Mouse (Mus musculus) adrenal gland, adult 2 months (tissue): ENCODE measurements around the gene Aff3. TPM values are rescaled to one million over a fixed set of nuclear protein-coding genes. Genes with fewer than 3 reads are reported as not detected.

Experiments used
- DNase-seq: peaks from one replicate; pipeline ENCODE4 v3.0.0; 2021
- polyA plus RNA-seq: library from polyadenylated mRNA; depleted of rRNA; stranded (reverse); fragments of >200 nt; gene quantifications from 2 replicates; pipeline ENCODE4 v1.2.3, GENCODE M21; 2012
- total RNA-seq, 2 experiments: library from RNA; stranded (reverse); gene quantifications; 2 replicates each; pipeline ENCODE4 v1.2.3; 2021

Gene Aff3
- total and polyA plus RNA-seq, 3 experiments, result 2.9 to 3.5 (median 3.0) TPM

DNA sequence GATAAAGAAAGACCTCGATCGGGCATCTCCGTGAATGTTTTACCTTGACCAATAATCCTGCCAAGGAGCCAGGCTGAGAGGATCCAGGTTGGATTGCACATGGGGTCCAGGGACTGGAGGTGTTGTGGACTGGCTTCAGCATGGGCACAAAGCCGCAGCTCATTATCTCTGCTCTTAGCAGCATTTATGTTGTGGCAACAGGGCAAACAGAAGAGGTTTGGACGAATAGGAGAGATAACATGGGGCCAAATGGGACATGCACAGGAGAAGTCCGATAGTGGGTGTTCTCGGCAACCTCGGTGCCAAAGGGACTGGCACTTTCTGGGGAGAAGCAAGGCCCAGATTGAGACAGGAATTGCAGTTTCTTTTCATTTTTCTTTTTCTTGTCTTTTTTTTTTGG, 342.9 kb downstream of the Aff3 start:
- DNase-seq, result no peak

DNA sequence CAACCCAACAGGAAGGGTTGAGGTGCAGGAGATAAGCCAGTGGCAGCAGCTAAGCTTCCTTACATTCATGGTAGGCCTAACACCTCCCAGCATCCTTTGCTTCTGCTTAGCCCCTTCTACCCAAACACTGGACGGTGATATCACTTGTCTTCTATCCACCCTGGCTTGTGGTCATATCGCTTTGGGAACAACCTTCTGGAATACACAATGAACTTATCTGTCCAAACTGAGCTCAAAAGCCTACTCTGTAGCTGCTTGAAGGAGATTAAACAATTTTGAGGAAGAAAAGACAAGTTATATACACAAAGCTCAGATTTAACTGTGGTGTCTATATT, 343.8 kb downstream of the Aff3 start:
- DNase-seq, result no peak

DNA sequence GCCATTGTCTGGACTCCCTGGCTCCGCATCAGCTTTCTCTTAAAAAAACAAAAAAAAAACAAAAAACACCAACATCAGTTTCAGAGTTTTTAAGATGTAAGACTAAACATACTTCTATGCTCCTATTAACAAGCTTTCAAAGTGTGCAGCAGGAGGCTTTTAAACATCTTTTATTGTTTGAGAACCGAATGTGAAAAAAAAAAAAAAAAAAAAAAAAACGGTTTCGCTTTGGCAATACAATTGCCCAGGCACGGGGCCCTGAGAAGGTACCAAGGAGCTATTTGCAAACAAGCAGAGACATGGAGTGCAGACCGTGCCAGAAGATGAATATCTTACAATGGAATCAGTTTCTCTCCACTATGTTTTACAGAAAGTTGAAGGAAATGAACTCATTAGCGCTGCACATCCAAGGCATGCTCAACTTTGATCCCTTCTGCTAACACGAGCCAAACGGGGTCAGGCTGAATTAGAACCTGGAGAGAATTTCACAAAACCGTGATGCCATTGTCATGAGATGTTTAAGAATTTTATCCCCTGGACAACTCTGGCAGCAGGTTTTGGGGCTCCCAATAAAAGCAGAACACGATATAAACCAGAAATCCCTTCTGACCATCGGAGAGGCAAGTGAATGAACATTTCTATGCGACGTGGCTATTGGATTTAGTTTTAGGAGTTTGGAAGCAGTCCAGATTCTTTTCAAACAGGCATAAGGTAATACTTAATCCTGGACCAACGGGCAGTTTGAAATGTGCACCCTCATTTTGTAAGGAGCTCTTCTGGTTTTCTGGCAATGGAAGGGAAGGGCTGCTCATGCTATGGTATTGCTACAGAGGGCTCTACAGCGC, 344.4 kb downstream of the Aff3 start:
- DNase-seq, result no peak

- no peak for DNase-seq
Observed at GRCm38 (mm10) chr1:38318614-38319013, 346.1 kb downstream of the Aff3 start.

DNA sequence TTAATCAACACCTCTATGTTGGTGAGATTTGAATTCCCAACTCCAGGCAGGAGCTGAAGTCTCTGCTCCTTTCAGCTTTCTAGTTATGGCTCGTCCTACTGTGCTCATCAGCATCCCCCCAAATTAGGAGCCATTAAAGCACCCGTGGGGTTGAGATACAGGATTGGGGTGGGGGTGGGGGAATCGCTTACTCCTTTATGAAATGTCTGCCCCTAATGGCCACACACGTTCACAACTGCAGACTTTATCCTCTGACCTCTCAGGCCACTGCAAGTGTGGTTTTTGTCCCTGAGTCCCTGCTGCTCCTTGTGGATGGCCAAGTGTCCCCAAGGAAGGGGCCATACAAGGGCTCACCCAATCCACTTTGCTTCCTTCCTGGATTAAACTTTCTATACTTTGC, 348.8 kb downstream of the Aff3 start:
- no peak for DNase-seq

DNA sequence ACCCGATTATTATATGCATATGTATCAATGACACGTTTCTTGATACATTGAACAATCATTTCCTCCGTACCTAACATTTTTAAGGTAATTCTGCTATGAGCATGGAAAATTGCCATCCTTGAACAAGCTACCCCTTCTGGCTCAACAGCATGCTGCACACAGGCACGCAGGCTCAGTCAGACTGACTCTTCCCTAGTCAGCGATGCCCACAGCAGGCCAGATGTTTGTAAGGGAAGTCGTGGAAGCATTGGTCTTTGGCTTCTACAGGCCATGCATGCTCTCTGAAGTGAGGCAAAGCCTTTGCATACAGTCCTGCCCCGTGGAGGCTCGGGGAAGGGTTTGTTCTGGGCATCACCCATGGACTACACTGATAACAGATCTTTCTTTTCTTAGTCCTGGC, 354.3 kb downstream of the Aff3 start:
- no peak for DNase-seq

DNA sequence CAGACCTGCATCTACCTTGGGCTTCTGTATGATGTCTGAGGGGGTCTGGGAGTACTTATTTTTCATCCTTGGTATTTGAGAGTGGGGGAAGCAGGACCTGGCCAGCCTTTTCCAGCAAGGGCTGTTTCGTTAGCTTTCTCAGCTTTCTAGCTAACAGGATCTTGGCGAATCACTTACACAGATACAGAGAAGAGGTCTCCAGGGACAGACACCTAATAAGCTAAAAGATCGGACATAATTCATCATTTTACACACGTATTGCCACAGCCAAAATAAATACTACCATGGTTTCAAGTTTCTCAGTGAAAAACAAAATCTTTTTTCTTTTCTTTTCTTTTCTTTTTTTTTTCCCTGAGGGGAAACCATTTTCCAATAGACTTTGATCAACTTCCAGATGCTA, 354.7 kb downstream of the Aff3 start:
- DNase-seq, result no peak

- DNase-seq, result no peak
Observed at GRCm38 (mm10) chr1:38309341-38309740, 355.4 kb downstream of the Aff3 start.

DNA sequence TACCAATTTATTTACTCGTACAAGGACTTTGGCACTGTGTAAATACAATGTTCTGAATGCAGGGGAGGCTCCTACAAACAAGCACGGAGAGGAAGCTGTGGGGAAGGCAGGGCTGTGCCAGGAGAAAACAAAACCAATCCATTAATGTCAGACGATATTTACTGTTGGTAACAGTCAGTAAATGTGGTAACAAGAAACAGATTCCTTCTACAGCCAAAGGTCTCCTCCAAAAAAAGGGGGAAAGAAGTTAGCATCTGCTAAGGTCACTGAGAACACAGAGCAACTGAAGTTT, 356.1 kb downstream of the Aff3 start:
- no peak for DNase-seq

- peak; percentile 55 for DNase-seq
Observed at GRCm38 (mm10) chr1:38307821-38308704, 356.7 kb downstream of the Aff3 start.

- no peak for DNase-seq
Observed at GRCm38 (mm10) chr1:38307234-38307633, 357.5 kb downstream of the Aff3 start.

DNA sequence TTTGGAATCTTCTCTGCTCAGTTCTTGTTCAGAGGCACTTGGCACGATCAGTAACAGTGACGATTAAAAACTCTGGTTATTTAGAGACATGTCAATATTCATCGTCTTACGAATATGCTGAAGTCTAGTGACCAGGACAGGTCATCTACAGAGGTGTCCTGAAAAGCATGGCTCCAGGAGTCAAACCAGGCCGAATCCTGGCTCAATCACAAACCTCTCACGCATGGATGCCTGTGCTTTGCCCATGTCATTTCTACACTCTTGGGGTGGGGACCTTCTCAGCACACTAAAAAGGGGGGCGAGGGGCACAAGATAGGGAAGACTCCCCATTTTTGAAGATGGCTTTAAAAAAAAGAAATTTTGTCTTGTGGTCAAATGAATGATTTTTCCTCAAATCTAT, 358.6 kb downstream of the Aff3 start:
- DNase-seq, result no peak

GRCm38 (mm10) chr1:38304376-38304775, 360.4 kb downstream of the Aff3 start:
- DNase-seq, result no peak

DNA sequence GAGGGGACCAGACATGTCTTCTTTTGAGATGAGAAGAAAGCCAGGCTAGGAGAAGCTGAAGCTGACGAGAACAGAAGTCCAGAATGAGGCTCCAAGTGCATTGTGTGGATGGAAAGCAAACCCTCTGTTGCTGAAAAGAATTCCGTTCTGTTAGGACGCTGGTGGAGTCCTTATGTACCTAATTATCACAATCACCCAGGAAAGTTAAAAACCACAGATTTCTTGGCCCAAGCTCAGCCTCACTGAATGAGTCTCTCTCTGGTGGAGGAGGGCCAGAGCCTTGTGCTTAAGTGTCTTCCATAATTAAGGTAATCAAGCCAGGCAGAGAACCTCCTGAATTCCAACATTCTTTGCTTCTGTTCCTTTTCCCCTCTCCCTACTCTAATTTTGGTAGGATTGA, 366.5 kb downstream of the Aff3 start:
- no peak for DNase-seq

GRCm38 (mm10) chr1:38294906-38295305, 369.8 kb downstream of the Aff3 start:
- DNase-seq, result no peak

- no peak for DNase-seq
Observed at GRCm38 (mm10) chr1:38294336-38294695, 370.4 kb downstream of the Aff3 start.

DNA sequence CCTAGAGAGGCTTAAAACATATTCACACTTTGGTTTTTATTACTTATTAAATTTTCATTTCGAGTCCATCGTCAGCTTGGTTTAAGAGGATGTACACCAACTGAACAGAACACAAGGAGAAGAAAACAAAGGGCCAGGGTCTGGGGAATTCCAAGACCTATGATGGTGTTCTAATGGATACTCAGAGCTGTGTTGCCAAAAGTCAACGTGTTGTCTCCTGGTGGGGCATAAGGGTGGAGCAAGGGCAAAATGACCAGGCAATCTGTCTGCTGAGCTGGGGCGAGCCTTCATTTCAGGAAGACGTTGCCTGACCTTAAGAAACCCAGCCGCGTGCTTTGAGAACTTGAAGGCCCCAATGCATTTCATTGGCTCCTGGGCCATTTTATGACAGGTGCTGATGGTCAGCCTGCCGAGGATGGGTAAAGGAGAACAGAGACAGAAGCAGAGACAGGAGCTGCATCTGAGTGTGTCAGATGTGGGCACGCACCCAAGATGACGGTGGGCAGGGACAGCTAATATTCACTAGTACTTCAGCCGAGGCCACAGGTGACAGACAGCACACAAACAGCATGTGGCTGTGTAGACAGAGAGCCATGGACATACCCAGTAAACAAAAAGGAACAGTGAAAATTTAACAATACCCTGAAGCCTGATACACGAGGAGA, 371.0 kb downstream of the Aff3 start:
- no peak for DNase-seq

DNA sequence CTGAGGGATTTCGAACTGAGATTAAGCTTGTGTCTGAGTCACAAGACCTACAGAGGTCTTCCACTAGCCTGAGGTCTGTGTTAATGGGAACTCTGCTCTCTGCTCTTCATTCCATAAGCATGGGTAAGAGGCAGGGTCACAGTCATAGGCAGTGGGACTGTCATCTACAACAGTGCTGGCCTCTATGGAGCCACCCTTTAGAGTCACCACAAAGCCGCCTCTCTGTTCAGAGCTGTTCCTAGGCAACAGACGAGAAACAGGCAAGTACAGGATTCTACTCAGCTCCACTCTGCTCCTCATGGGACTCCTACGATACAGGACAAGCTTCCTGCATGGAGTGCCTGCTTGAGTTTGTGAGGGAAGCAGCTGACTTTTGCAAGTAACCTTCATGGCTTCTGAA, 371.9 kb downstream of the Aff3 start:
- no peak for DNase-seq

GRCm38 (mm10) chr1:38291915-38292314, 372.8 kb downstream of the Aff3 start:
- DNase-seq, result peak; percentile 18

GRCm38 (mm10) chr1:38291497-38291896, 373.3 kb downstream of the Aff3 start:
- no peak for DNase-seq

DNA sequence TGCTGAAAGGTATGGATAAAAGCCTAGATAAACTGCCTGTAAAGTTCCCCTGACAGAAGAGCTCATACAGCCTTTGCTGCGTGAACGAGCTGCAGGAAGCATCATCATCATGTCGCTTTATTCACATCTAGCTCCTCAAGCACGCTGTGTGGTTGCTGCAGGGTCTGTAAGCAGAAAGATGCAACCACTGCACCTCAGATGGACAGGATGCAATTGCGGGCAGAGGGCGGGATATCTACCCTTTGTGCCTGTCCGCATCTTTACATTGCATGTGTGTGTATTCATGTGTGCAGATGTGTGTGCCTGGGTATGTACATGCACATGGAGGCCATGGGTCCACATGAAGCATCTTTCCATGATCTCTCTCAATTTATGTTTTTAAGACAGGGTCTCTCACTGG, 373.9 kb downstream of the Aff3 start:
- DNase-seq, result no peak

DNA sequence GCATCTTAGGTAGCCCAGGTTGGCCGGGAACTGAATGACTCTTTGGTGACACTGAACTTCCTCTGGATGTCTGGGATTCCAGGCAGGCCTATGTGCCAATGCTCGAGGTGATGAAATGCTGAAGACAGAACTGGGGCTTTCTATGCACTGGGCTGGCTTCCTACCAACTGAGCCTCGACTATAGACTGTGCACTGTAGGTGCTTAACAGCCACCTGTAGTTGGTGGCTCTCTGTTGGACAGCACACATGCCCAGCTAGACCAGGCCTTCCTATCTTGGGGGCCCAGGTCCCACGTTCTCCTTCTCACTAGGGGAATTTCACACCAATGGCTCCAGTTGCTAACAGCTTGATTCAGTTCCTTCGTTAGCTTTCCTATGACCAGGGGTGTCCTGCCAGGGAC, 374.9 kb downstream of the Aff3 start:
- no peak for DNase-seq

DNA sequence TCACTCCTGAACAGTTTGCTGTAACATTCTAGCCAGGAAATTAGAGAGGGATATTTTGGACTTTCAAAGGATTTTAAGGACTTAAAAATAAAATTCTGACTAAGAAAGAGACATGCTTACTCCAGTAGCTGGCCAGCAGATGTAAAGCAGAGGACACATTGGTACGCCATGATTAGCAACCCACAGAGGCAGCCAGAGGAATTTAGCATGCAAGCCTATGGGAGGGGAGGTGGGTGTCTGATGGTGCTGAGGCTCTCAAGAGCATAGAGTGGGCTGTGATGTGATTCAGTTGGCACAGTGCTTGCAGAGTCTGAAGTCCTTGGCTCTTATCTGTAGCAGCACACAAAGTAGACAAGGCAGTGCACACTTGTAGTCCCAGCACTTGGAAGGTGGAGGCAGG, 376.0 kb downstream of the Aff3 start:
- no peak for DNase-seq
